Mouse (Mus musculus): ENCODE results near the gene Dapp1.

GRCm38 (mm10) chr3:138022003-138022402 is 40.7 kb upstream of the Dapp1 start:
- TF ChIP-seq CTCF (IDR thresholded peaks at IDR 0.05; ENCODE audit: low read depth, low read length) (no peak), POLR2A (IDR thresholded peaks at IDR 0.05; ENCODE audit: extremely low read depth, insufficient read depth, low read length) (no peak)

Data from liver, adult 2 months (tissue).